Mouse (Mus musculus): Measurements from ENCODE around the gene Rtcb. TPM values are rescaled to one million over a fixed set of nuclear protein-coding genes. Genes with fewer than 3 reads are reported as not detected.

Gene Rtcb
- total RNA-seq (2021): 10 to 100 TPM; 41.9 to 43.2 TPM
- long read RNA-seq, experiment 1, transcript Rtcb-201 (12 exons, 2,009 nt): major isoform, 59 of 74 reads
- long read RNA-seq, experiment 1, partial matches to known transcripts: 12 of 74 reads
- long read RNA-seq, experiment 1, other reads (novel, unspliced or antisense): 3 of 74 reads
- long read RNA-seq, experiment 2, transcript Rtcb-201 (12 exons, 2,009 nt): major isoform, 65 of 73 reads
- long read RNA-seq, experiment 2, partial matches to known transcripts: 4 of 73 reads
- long read RNA-seq, experiment 2, other reads (novel, unspliced or antisense): 4 of 73 reads

GRCm38 (mm10) chr10:85957464-85957950 lies at the start of gene Rtcb:
Rtcb (minus strand) TSS chr10:85957823.
- DNase-seq: peak; percentile 93

- no peak for DNase-seq
These were observed 48.8 kb upstream of the Rtcb start for GRCm38 (mm10) chr10:86006455-86006854.

- DNase-seq: no peak
These were observed 42.8 kb upstream of the Rtcb start for GRCm38 (mm10) chr10:86000447-86000846.

DNA sequence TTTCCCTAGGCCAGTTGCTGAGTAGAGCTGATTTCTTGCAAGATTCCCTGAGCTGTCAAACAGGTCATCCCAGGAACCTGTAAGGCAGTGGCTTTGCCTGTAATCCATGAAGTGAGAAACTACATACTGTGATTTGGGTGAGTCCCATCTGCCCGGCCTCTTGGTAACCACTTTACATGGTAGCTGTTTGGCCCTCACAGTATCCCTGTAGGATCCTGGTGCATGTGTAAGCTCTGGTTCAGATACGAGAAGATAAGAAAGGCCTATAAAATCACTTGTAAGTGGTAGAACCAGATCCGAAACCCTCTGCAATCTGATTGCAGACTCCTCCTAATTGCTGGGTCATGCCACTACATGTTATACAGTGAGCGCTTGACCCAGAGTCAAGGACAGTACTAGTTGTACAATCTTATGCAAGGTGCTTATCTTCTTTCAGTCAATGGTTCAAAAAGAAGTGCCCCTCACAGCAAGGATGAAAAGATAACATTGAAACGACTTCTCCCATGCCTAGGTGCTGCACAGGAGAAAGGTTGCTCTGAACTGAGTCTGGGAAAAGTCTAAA lies 37.0 kb upstream of the Rtcb start:
- no peak for DNase-seq

DNA sequence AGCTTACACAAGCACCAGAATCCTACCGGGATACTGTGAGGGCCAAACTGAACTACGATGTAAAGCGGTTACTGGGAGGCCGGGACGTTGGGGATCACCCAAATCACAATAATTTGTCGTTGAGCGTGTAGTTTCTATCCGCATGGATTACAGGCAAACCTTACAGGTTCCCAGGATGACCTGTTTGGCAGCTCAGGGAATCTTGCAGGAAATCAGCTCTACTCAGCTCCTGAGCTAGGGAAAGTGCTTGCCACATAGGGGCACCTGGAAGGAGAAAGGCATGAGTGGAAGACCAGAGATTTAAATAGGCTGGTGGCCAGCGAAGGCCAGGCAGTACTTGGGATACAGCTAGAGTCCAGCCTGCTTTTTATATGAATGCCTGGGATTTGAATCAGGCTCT lies 36.2 kb upstream of the Rtcb start:
- no peak for DNase-seq

DNA sequence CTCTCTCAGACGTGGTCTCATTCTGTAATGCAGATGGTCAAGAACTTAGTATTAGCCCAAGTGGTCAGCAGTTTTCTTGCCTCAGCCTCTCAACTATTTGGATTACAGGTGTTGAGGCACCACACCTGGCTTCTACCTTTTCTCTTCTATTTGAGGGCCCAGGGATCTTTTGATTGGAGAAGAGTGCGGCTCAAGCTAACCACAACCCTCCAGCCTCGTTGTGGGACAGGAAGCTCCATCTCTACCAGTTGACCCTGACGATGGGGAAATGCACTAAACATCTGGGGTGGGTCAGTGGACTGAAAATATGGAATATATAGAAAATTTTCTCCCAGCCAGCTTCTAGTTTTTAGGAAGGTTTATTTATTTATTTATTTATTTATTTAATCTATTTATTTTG lies 34.8 kb upstream of the Rtcb start:
- DNase-seq: no peak

- no peak for DNase-seq
These were observed 31.9 kb upstream of the Rtcb start for GRCm38 (mm10) chr10:85989412-85990115.

GRCm38 (mm10) chr10:85972915-85973314 lies 15.3 kb upstream of the Rtcb start:
- DNase-seq: no peak

DNA sequence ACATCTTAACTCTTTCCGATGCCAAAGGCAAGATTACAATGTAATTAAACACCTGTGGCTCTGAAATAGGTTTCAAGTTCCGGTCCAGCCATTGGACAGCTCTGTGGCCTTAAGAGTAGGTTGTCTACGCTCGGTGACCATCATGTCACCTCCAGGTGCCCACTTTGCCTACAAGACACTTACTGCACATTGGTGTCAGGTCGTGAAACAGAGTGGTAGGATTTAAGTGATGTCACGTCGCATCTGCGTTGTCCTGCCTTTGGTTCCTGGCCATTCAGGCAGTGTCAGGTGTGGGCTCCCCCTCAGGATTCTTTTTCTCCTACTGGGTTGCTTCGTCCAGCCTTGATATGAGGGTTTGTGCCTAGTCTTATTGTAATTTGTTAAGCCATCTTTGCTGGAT lies 14.2 kb upstream of the Rtcb start:
- no peak for DNase-seq

DNA sequence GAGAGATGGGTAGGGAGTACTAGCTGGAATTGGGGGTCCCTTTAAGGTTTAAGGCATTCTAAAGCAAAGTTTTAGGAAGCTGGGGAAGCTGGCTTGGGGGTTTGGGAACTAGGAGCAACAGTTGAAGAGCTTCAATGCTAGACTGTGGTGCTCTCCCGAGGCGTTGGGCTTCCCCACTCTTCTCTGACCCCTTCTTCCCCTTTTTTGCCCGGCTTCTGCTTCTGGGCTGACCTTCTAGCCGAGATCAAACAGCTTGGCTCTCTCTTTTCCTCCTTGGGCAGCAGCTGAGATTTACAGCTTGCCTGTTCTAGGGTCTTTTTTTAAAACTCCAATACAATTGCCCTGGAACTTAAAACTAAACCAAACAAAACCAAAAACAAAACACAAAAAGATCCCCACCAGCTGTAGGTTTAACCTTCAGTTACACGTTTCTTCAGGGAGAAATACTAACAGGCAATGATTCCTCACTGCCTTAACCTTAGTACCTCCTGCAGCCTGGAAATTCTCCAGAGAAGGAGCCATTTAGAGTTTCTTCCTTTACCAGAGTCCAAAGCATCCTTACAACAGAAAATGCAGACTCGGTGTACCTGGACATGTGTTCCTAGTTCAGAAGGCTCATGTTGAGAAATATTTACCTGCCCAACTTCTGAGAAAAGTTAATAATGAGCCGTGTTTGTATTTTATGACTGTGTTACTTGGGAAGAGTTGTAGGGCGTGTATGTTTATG lies 12.4 kb upstream of the Rtcb start:
- no peak for DNase-seq

DNA sequence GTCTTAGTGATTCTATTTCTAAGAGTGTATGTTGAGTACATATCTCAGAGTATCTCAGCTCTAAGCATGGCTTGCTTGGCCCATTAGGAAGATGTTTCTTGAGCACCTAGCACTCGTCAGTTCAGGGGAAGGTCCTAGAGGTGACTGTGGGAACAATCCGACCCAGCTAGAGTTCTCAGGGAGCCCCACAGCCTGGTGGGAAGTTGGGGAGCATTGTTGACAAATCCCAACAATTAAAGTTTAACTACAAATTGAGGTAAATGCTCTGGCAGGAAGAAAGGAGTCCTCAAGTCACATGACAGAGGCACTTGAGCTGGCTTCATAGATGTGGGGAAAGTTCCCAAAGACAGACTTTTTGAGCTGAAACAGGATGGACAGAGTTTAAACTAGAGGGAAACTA lies 11.1 kb upstream of the Rtcb start:
- DNase-seq: no peak

GRCm38 (mm10) chr10:85968157-85968634 lies 10.6 kb upstream of the Rtcb start:
- DNase-seq: peak; percentile 36

DNA sequence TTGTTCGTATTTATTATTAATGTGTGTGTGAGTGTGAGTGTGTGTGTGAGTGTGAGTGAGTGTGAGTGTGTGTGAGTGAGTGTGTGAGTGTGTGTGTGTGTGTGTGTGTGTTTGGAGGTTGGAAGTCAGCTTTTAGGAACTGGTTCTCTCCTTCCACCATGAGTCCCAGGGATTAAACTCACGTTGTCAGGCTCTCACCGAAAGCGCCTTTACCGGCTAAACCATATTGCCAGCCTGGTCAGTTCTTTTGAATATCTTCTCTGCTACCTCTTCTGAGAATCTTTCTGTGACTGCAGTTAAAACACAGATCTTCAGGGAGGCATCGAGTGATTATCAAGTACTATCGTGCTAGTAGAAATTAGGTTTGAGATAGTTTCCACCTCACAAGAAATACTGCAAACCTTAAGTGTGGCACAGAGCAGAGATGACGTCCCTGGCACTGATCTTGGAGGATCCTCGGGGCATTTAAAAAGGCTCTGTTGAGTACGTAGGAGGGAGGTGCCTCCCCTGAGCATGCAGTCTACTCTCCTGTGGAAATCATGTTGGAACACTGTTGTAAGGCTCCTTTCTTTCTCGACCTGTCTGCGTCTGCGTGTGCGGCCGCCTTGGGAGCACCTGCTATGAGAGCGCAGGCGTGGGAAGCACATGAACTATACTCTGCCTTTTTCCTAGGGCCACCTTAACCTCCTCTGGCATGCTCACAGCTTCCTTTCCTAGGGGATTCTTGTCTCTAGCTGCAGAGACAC lies 10.0 kb upstream of the Rtcb start:
- DNase-seq: no peak

DNA sequence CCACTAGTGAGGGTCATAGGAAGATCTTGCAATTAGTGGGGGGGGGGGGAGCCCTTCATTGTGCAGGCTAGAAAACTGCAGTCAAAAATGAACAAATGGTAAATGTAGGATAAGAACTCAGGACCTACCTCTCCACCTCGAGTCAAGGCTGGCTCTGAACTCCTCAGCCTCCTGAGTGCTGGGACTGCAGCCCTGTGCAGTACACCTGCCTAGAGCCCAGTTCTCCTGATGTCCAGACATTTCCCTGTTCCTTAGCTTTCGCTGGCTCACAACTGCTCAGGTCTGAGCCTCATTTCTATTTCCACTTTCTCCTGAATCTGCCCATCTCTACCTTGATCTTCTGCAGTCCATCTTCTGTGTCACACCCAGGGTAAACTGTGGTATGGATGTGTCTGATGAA lies 8.9 kb upstream of the Rtcb start:
- no peak for DNase-seq

GRCm38 (mm10) chr10:85964316-85964715 lies 6.7 kb upstream of the Rtcb start:
- no peak for DNase-seq

- DNase-seq: no peak
These were observed 5.3 kb upstream of the Rtcb start for GRCm38 (mm10) chr10:85962897-85963296.

GRCm38 (mm10) chr10:85956871-85957419 lies 678 bp downstream of the Rtcb start:
- no peak for DNase-seq

GRCm38 (mm10) chr10:85954429-85954828 lies 3.2 kb downstream of the Rtcb start:
- no peak for DNase-seq

DNA sequence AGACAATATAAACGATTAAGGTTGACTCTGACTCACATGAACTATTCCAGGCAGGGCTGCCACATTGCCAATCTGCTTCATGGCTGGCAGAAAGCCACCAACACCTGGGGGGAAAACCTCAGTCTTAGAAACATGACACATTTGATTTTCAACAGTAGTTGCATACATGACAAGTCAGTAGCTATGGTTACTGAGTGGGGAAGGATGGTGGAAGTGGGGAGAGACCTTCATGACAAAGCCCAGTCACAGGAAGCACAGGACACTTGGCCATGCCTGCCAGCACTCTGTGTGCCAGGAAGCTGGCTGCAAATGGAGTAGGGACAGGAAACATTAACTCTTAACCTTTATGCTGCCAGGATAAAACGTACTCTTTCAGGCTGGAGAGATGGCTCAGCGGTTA lies 4.2 kb downstream of the Rtcb start:
- no peak for DNase-seq

GRCm38 (mm10) chr10:85951765-85952443 lies 5.7 kb downstream of the Rtcb start:
- DNase-seq: no peak

Data from gastrocnemius, postnatal 25 days (tissue).